Mouse (Mus musculus): ENCODE results near the gene Pdcl. TPM values are rescaled to one million over a fixed set of nuclear protein-coding genes. Genes with fewer than 3 reads are reported as not detected.

The Pdcl gene
- polyA plus RNA-seq, 2 experiments: 5.8 to 10.2 TPM

- no peak overlapping the region for H3K4me3 ChIP-seq (ENCODE audit: insufficient read depth in 1 of 2, low read depth in 2 of 2, low read length in 2 of 2)
- ATAC-seq (ENCODE audit: insufficient read depth) (no peak), DNase-seq (ENCODE audit: low read depth in 3 of 3, low spot score in 3 of 3) (no peak)
- no peaks in the 10 kb centered on the region for H3K4me1 ChIP-seq (replicated peaks; ENCODE audit: control insufficient read depth in 2 of 2, insufficient read depth in 2 of 2, low read length in 1 of 2)
- no peak overlapping the region for H3K9ac ChIP-seq (replicated peaks)
- H3K27ac ChIP-seq: no peak overlapping the region
- no peak overlapping the region for H3K4me2 ChIP-seq (ENCODE audit: low read depth)
- no peaks in the 10 kb centered on the region for H3K27me3 ChIP-seq (ENCODE audit: control insufficient read depth, insufficient read depth, low read length)
- WGBS (ENCODE audit: insufficient replicate concordance): 61% methylated on average over 2 of the region's 2 CpGs
- TF ChIP-seq EP300 (IDR thresholded peaks at IDR 0.05; ENCODE audit: low read depth): no peak
- TF ChIP-seq CTCF (IDR thresholded peaks at IDR 0.05; ENCODE audit: low read depth): no peak
- H3K36me3 ChIP-seq (replicated peaks; ENCODE audit: control insufficient read depth, insufficient read depth, low read depth): no peaks in the 10 kb centered on the region
- H3K9me3 ChIP-seq (ENCODE audit: control insufficient read depth, low read length): no peaks in the 10 kb centered on the region
These were observed 25.8 kb downstream of the Pdcl start for GRCm38 (mm10) chr2:37333321-37333720.

- Histone ChIP-seq H3K36me3 (replicated peaks; ENCODE audit: control insufficient read depth, insufficient read depth, low read depth) (no peaks in the 10 kb centered on the region), H3K4me1 (replicated peaks; ENCODE audit: control insufficient read depth in 2 of 2, insufficient read depth in 2 of 2, low read length in 1 of 2) (no peaks in the 10 kb centered on the region), H3K4me3 (ENCODE audit: insufficient read depth in 1 of 2, low read depth in 2 of 2, low read length in 2 of 2) (no peak within 1 kb of the TSS), H3K27me3 (ENCODE audit: control insufficient read depth, insufficient read depth, low read length) (no peaks in the 10 kb centered on the region), H3K4me2 (ENCODE audit: low read depth) (no peak within 1 kb of the TSS), H3K27ac (no peak within 1 kb of the TSS), H3K9ac (replicated peaks) (no peak within 1 kb of the TSS), H3K9me3 (ENCODE audit: control insufficient read depth, low read length) (no peaks in the 10 kb centered on the region)
- no peak for ATAC-seq (ENCODE audit: insufficient read depth)
- no peak for TF ChIP-seq EP300 (IDR thresholded peaks at IDR 0.05; ENCODE audit: low read depth)
- no peak for TF ChIP-seq CTCF (IDR thresholded peaks at IDR 0.05; ENCODE audit: low read depth)
- WGBS (ENCODE audit: insufficient replicate concordance): 48% methylated on average over 1 of the region's 1 CpGs
- no peak for DNase-seq (ENCODE audit: low read depth in 3 of 3, low spot score in 3 of 3)
These were observed 32.9 kb downstream of the Pdcl start, which contains the start of gene Olfr368 for GRCm38 (mm10) chr2:37326215-37326614. Gene Olfr368 (plus strand): TSS chr2:37326515.

Other genes with a start within 250 kb of the Pdcl start
- not detected in 2 replicates for gene Olfr362, start 241.4 kb downstream of the Pdcl start, polyA plus RNA-seq (2012; rRNA removed)
- not detected in 2 replicates for gene Olfr362, start 241.4 kb downstream of the Pdcl start, polyA plus RNA-seq (2014; fragmentation: Nextera tagmentation; extraction: Ambion mirVana)
- not detected in 2 replicates for gene Olfr364-ps1, start 220.0 kb downstream of the Pdcl start, polyA plus RNA-seq (2012; rRNA removed)
- gene Olfr364-ps1, start 220.0 kb downstream of the Pdcl start, polyA plus RNA-seq (2014; fragmentation: Nextera tagmentation; extraction: Ambion mirVana): not detected in 2 replicates
- not detected in 2 replicates for gene Olfr365, start 171.1 kb downstream of the Pdcl start, polyA plus RNA-seq (2012; rRNA removed)
- gene Olfr365, start 171.1 kb downstream of the Pdcl start, polyA plus RNA-seq (2014; fragmentation: Nextera tagmentation; extraction: Ambion mirVana): not detected in 2 replicates
- not detected in 2 replicates for gene Olfr366, start 147.8 kb downstream of the Pdcl start, polyA plus RNA-seq (2012; rRNA removed)
- gene Olfr366, start 147.8 kb downstream of the Pdcl start, polyA plus RNA-seq (2014; fragmentation: Nextera tagmentation; extraction: Ambion mirVana): not detected in 2 replicates
- gene Olfr368, start 32.8 kb downstream of the Pdcl start, polyA plus RNA-seq (2012; rRNA removed): not detected in 2 replicates
- gene Olfr368, start 32.8 kb downstream of the Pdcl start, polyA plus RNA-seq (2014; fragmentation: Nextera tagmentation; extraction: Ambion mirVana): not detected in 2 replicates
- gene Rc3h2, start 63.6 kb upstream of the Pdcl start, polyA plus RNA-seq (2012; rRNA removed): 2.9 and 3.7 TPM in 2 replicates
- 3.0 and 3.2 TPM in 2 replicates for gene Rc3h2, start 63.6 kb upstream of the Pdcl start, polyA plus RNA-seq (2014; fragmentation: Nextera tagmentation; extraction: Ambion mirVana)
- 1.5 and 1.9 TPM in 2 replicates for gene Zbtb26, start 83.8 kb upstream of the Pdcl start, polyA plus RNA-seq (2012; rRNA removed)
- 1.3 TPM in 2 replicates for gene Zbtb26, start 83.8 kb upstream of the Pdcl start, polyA plus RNA-seq (2014; fragmentation: Nextera tagmentation; extraction: Ambion mirVana)
- 3.0 and 3.6 TPM in 2 replicates for gene Zbtb6, start 83.8 kb upstream of the Pdcl start, polyA plus RNA-seq (2012; rRNA removed)
- 1.3 TPM in 2 replicates for gene Zbtb6, start 83.8 kb upstream of the Pdcl start, polyA plus RNA-seq (2014; fragmentation: Nextera tagmentation; extraction: Ambion mirVana)
- gene Rabgap1, start 83.9 kb upstream of the Pdcl start, polyA plus RNA-seq (2012; rRNA removed): 3.5 and 5.0 TPM in 2 replicates
- gene Rabgap1, start 83.9 kb upstream of the Pdcl start, polyA plus RNA-seq (2014; fragmentation: Nextera tagmentation; extraction: Ambion mirVana): 6.8 and 7.6 TPM in 2 replicates
- 0.04 and 0.06 TPM in 2 replicates for gene Gpr21, start 157.0 kb upstream of the Pdcl start, polyA plus RNA-seq (2012; rRNA removed)
- gene Gpr21, start 157.0 kb upstream of the Pdcl start, polyA plus RNA-seq (2014; fragmentation: Nextera tagmentation; extraction: Ambion mirVana): not detected in 2 replicates

All from liver, embryonic 14.5 days (tissue).